Mouse (Mus musculus) heart, postnatal 10 days (tissue): ENCODE data around the gene Csde1. TPM values are rescaled to one million over a fixed set of nuclear protein-coding genes. Genes with fewer than 3 reads are reported as not detected.

Experiments
- DNase-seq, 2 experiments: peaks; one replicate each; pipeline ENCODE4 v3.0.0; 2021
- intact Hi-C: fragments of 180-260 bp; cut with DNase I; formaldehyde crosslinking; loops from one replicate; pipeline ENCODE4 v1.15.1; 2025
- total RNA-seq, 2 experiments: library from RNA; stranded (reverse); gene quantifications; 2 replicates each; pipeline ENCODE4 v1.2.3; 2021

Csde1 gene
- total RNA-seq = 100 to 1,000 TPM; 395 to 417 TPM

DNA sequence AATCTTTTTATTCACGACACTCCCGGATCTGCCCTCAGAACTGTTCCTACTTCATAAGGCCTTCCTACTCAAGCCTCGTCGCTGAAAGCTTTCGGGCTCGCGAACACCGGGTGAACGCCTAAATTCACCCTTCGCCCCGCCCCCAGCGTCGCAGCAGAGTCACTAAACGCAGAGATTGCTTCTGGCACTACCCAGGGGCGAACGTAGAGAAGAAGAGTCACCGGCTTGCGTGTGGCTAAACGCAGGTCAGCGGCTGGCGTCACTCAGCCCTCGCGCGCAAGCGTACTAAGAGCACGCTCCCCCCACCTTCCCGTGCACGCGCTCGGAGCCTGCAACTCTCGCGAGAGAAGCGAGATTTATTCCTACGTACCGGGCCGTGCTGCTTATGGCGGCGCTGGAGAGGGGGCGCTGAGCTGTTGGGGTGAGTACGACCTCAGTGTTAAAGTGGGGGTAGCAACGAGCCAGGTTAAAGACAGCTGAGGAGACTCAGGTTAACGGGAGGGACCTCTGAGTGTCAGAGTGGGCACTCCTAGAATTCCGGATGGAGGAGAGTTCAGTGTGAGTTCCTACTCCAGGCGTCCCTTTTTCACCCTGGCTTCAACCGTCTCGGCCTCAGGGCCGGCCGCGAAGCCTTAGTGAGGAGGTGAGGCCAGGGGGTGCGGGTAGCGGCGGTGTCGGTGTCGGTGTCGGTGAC lies at the start of gene Csde1:
Gene Csde1 (plus strand): TSS at position 178 of the 694 bp plus-strand sequence.
- intact Hi-C loops = loop anchor here (5.0 kb wide), 1 partner anchor 37 kb away; the partner anchor contains the start of gene Nras
- peak; percentile 98 for DNase-seq

DNA sequence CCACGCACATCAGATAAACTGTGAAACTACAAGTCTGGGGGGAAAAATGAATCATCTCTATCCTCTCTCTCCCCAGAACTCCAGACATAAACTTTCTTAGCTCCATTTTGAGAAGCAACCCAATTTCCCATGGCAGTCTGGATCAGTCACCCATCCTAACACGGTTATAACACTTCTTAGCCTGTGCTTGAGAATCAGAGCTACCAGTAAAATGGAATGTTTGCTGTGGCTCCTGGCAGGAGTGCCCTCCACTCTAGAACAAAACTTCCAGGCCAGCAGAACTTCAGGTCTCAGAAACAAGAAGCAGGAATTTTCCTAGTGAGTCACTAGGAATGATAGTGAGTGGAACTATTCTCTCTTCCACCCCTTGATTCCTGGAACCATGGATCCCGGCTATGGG lies 49.7 kb upstream of the Csde1 start:
- intact Hi-C loops = no loop called here
- no peak for DNase-seq

GRCm38 (mm10) chr3:102976906-102977305 lies 43.3 kb upstream of the Csde1 start:
- no peak for DNase-seq
- intact Hi-C loops = no loop called here

GRCm38 (mm10) chr3:102979550-102980348 lies 40.5 kb upstream of the Csde1 start:
- no peak for DNase-seq
- intact Hi-C loops = no loop called here

DNA sequence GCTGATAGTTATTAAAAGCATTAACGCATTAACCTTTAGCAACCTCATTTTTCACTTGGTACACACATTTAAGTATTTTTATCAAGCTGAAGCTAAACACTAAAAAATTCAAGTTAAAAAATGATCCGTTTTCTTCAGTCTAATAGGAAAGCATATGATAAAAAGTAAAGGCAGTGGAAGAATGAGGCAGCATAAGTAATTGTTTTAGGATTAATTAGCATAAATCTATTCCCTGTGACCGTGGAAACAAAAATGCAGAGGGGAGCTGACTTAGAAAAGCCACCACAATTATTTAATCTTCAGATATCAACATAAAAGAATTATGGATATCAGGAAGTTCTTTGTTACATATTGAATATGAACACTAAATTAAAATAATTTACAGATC lies 39.9 kb upstream of the Csde1 start:
- intact Hi-C loops = no loop called here
- no peak for DNase-seq

DNA sequence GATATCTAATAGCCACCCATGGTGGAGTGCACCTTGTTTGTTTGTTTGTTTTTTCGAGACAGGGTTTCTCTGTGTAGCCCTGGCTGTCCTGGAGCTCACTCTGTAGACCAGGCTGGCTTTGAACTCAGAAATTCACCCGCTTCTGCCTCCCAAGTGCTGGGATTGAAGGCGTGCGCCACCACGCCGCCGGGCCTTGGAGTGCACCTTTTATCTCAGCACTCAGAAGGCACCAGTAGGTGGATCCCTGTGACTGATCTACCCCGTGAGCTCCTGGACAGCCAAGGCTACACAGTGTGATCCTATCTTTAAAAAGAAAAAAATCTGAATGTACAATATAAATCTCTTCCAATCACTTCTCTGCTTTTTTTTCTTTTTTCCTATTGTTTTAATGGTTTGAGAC lies 29.2 kb upstream of the Csde1 start:
- no peak for DNase-seq
- intact Hi-C loops = loop anchor here (10.0 kb wide), 1 partner anchor 256 kb away; the partner anchor contains the start of gene Tspan2

DNA sequence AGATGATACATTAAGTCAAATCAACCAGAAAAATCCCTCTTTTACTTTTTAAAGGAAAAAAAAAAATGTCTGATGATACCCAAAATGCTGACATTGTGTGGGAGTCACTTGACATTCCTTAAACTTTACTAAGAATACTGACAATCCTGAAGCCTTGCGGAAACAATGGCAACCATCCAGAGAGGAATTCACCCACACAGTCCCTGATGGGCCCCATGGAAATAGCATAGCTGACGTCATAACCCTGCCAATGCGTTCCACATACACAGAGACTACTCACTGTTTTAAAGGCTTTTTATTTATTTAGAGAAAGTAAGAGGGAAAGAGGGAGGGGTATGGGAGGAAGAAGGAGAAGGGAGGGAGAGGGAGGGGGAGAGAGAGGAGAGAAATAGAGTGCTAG lies 27.3 kb upstream of the Csde1 start:
- intact Hi-C loops = loop anchor here (10.0 kb wide), 1 partner anchor 258 kb away; the partner anchor contains the start of gene Tspan2
- peak; percentile 22 to 23 for DNase-seq

- intact Hi-C loops = loop anchor here (10.0 kb wide), 1 partner anchor 260 kb away; the partner anchor contains the start of gene Tspan2
- DNase-seq = no peak
Measured at GRCm38 (mm10) chr3:102995233-102995604, 25.0 kb upstream of the Csde1 start.

- intact Hi-C loops = loop anchor here (10.0 kb wide), 1 partner anchor 261 kb away; the partner anchor contains the start of gene Tspan2
- DNase-seq = peak; percentile 95 to 98
Measured at GRCm38 (mm10) chr3:102995605-102996321, 24.5 kb upstream of the Csde1 start, which contains the start of gene Sike1. Sike1 (plus strand) TSS chr3:102995708.

- peak; percentile 55 to 60 for DNase-seq
- intact Hi-C loops = loop anchor here (10.0 kb wide), 1 partner anchor 262 kb away; the partner anchor contains the start of gene Tspan2
Measured at GRCm38 (mm10) chr3:102997036-102997435, 23.2 kb upstream of the Csde1 start.

DNA sequence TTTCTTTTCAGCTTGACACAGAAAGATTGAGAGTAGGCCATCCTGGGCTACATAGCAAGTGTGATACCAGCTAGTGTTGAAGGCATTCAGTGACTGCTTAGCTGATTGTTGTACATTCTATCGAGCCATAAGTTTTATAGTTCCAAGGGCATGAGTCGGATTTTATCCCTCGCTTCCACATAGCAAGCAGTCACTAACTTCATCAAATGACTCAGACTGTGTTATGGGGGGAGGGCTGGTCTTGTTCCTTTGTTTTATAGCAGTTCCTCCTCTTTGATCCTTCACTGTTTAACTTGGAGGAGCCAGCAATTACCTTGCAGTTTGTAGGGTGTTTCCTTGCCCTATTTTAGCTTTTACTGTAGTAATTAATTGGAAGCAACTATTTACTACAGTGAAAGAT lies 22.6 kb upstream of the Csde1 start:
- intact Hi-C loops = loop anchor here (10.0 kb wide), 1 partner anchor 263 kb away; the partner anchor contains the start of gene Tspan2
- DNase-seq = no peak

GRCm38 (mm10) chr3:103001595-103001994 lies 18.6 kb upstream of the Csde1 start:
- no peak for DNase-seq
- intact Hi-C loops = no loop called here

GRCm38 (mm10) chr3:103017350-103017749 lies 2.9 kb upstream of the Csde1 start:
- DNase-seq = no peak
- intact Hi-C loops = no loop called here

- peak; percentile 13 to 23 for DNase-seq
- intact Hi-C loops = loop anchor here (2.0 kb wide), 1 partner anchor 21 kb away; no protein-coding TSS in a partner anchor
Measured at GRCm38 (mm10) chr3:103019462-103019861, 764 bp upstream of the Csde1 start.

- intact Hi-C loops = loop anchor here (5.0 kb wide), 1 partner anchor 36 kb away; the partner anchor contains the start of gene Nras
- peak; percentile 93 for DNase-seq
Measured at GRCm38 (mm10) chr3:103020943-103021638, 865 bp downstream of the Csde1 start.

GRCm38 (mm10) chr3:103026174-103026573 lies 5.9 kb downstream of the Csde1 start:
- no peak for DNase-seq
- intact Hi-C loops = no loop called here

DNA sequence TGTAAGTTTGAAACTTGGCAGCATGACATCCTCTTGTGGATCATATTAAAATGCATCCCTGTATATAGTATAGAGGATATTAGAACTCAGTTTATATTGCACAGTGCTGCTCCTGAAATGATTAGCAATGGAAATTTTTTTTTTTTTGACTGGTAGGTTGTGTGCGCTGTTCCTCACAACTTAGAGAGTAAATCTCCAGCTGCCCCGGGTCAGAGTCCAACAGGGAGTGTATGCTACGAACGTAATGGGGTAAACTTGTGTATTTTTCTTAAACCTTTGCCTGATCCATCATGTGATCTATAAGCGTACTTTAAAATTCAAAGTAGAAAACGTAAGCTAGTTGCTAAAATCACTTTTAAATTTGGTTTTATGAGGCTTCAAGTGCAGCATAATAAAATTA lies 20.1 kb downstream of the Csde1 start:
- intact Hi-C loops = no loop called here
- DNase-seq = no peak

DNA sequence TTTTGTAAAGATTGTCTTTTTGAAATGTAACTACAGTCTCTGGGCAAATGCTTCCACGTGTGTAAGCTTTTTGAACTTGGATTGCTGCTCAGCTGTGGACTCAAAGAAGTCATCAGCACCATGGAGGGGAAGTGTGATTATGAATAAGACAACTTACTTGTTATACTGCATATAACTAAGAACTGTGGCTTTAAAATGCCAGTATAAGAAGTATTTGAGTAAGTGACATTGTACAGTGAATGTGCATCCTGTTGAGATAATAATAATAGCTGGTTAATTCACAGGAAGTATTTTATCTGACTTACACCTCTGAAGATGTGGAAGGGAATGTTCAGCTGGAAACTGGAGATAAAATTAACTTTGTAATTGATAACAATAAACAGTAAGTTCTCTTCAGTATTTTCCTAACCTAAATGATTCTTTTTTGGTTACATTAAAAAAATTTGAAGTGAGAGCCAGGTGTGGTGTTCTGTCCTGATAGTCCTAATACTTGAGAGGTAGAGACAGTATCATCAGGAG lies 20.7 kb downstream of the Csde1 start:
- DNase-seq = no peak
- intact Hi-C loops = no loop called here

GRCm38 (mm10) chr3:103056016-103056595 lies 35.9 kb downstream of the Csde1 start:
- no peak for DNase-seq
- intact Hi-C loops = loop anchor here (5.0 kb wide), 1 partner anchor 34 kb away; the partner anchor contains the start of gene Csde1
